Mouse (Mus musculus) left cerebral cortex, adult 18-20 months (tissue): ENCODE measurements around the gene Hjurp. TPM values are rescaled to one million over a fixed set of nuclear protein-coding genes. Genes with fewer than 3 reads are reported as not detected.

Experiments used
- DNase-seq, 2 experiments: peaks; one replicate each; pipeline ENCODE4 v3.0.0; 2021 to 2022; ENCODE audit warnings: low spot score in 2 of 2, mixed read lengths in 1 of 2
- total RNA-seq, 2 experiments: library from RNA; stranded (reverse); gene quantifications; 2 replicates each; pipeline ENCODE4 v1.2.3; 2021

The Hjurp gene
- total RNA-seq, 2 experiments from 2014 or later, result 46.6 to 48.6 TPM

- DNase-seq, result no peak
Observed at GRCm38 (mm10) chr1:88298686-88299528, 21.5 kb upstream of the Hjurp start.

GRCm38 (mm10) chr1:88297480-88298258 lies 20.2 kb upstream of the Hjurp start:
- no peak for DNase-seq

- DNase-seq, result no peak
Observed at GRCm38 (mm10) chr1:88296171-88296920, 18.9 kb upstream of the Hjurp start.

- no peak for DNase-seq
Observed at GRCm38 (mm10) chr1:88294650-88295049, 17.2 kb upstream of the Hjurp start.

- DNase-seq, result no peak
Observed at GRCm38 (mm10) chr1:88292057-88292456, 14.6 kb upstream of the Hjurp start.

- no peak for DNase-seq
Observed at GRCm38 (mm10) chr1:88291409-88292005, 14.1 kb upstream of the Hjurp start.

GRCm38 (mm10) chr1:88290511-88290910 lies 13.1 kb upstream of the Hjurp start:
- DNase-seq, result no peak

GRCm38 (mm10) chr1:88289917-88290316 lies 12.5 kb upstream of the Hjurp start:
- DNase-seq, result peak in 1 of 2 experiments; percentile 72

GRCm38 (mm10) chr1:88289152-88289551 lies 11.7 kb upstream of the Hjurp start:
- no peak for DNase-seq

- DNase-seq, result no peak
Observed at GRCm38 (mm10) chr1:88288789-88289127, 11.3 kb upstream of the Hjurp start.

GRCm38 (mm10) chr1:88288056-88288788 lies 10.8 kb upstream of the Hjurp start:
- no peak for DNase-seq

- DNase-seq, result no peak
Observed at GRCm38 (mm10) chr1:88287697-88287980, 10.2 kb upstream of the Hjurp start.

GRCm38 (mm10) chr1:88286887-88287696 lies 9.7 kb upstream of the Hjurp start:
- DNase-seq, result no peak

GRCm38 (mm10) chr1:88286136-88286845 lies 8.9 kb upstream of the Hjurp start:
- no peak for DNase-seq

GRCm38 (mm10) chr1:88285652-88286051 lies 8.2 kb upstream of the Hjurp start:
- no peak for DNase-seq

- no peak for DNase-seq
Observed at GRCm38 (mm10) chr1:88284946-88285320, 7.5 kb upstream of the Hjurp start.

- DNase-seq, result no peak
Observed at GRCm38 (mm10) chr1:88284228-88284945, 7.0 kb upstream of the Hjurp start.

GRCm38 (mm10) chr1:88283376-88284227 lies 6.2 kb upstream of the Hjurp start:
- DNase-seq, result no peak
